ENCODE assay signal across 8 mouse cellular contexts in the genomic region with DNA sequence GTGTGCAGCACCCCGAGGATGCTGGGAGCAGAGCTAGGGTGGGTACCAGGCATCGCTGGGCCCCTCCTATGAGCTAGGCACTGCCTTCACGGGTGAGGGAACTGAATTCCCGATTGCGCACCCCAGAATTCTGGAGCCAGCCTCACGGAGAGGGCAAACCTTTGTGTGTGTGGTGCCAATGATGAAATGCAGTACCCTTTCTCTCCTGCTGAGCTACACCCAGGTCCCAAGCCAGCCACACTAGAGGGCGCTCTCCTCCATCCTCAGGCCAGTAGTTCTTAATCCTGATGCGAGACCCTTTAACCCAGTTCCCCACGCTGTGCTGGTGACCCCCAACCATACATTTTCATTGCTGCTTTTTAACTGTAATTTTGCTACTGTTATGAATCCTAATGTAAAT.
A peak's percentile ranks its signal among the peaks of the same experiment; 100 is the strongest.
DNase-seq lines count a peak whose midpoint lies in the region; ATAC-seq and TF ChIP-seq lines count a peak whose summit lies in the region.

No protein-coding gene starts in this region.

- no peaks in the 10 kb centered on the region for H3K9me3 ChIP-seq in neural tube, embryonic 15.5 days (replicated peaks)
- no peaks in the 10 kb centered on the region for H3K9me3 ChIP-seq in kidney, postnatal 0 days (replicated peaks; ENCODE audit: low read length)

- H3K4me2 ChIP-seq in neural tube, embryonic 15.5 days: no peak overlapping the region
- no peak overlapping the region for H3K4me2 ChIP-seq in kidney, postnatal 0 days (ENCODE audit: low read length)

- H3K36me3 ChIP-seq in neural tube, embryonic 15.5 days: no peaks in the 10 kb centered on the region
- H3K36me3 ChIP-seq in kidney, postnatal 0 days (ENCODE audit: insufficient read depth, low read length): peaks cover 22% of the 10 kb centered on the region; the same call in 1 of the 2 replicates

- 0 out of 2 replicates have a peak, but pooled peaks cover 2% of the 10 kb centered on the region for H3K27me3 ChIP-seq in neural tube, embryonic 15.5 days (replicated peaks)
- H3K27me3 ChIP-seq in kidney, postnatal 0 days (ENCODE audit: insufficient read depth, low read length): no peaks in the 10 kb centered on the region

- H3K4me3 ChIP-seq in neural tube, embryonic 15.5 days (replicated peaks): no peak overlapping the region
- no peak overlapping the region for H3K4me3 ChIP-seq in kidney, postnatal 0 days (replicated peaks; ENCODE audit: low read depth, low read length)

- 23% methylated on average over 9 of the region's 9 CpGs for WGBS in neural tube, embryonic 15.5 days
- 27% methylated on average over 9 of the region's 9 CpGs for WGBS in kidney, postnatal 0 days

- no peak overlapping the region for H3K9ac ChIP-seq in neural tube, embryonic 15.5 days (replicated peaks)
- H3K9ac ChIP-seq in kidney, postnatal 0 days (ENCODE audit: low read depth, low read length): no peak overlapping the region

- H3K27ac ChIP-seq in neural tube, embryonic 15.5 days (replicated peaks): no peak overlapping the region
- H3K27ac ChIP-seq in kidney, postnatal 0 days: no peak overlapping the region

- peak; percentile 77 for DNase-seq in neural tube, embryonic 10.5 days (ENCODE audit: extremely low spot score, low spot score)
- DNase-seq in c-Kit-positive CD71-positive TER-119-positive erythroid progenitor cells, embryonic 14.5 days (ENCODE audit: low spot score): peak; percentile 50
- DNase-seq in gastrocnemius, adult 8-10 months (ENCODE audit: low spot score in 2 of 2): peak; percentile 54 to 60
- peak; percentile 88 for DNase-seq in kidney, postnatal 0 days (ENCODE audit: low spot score)
- peak; percentile 70 to 77 for DNase-seq in lung, adult 18-20 months
- DNase-seq in right cerebral cortex, postnatal 25 days: peak; percentile 49
- peak; percentile 54 to 87 for DNase-seq in urinary bladder, postnatal 4 days (ENCODE audit: low spot score in 2 of 2)

- no peak for ATAC-seq in neural tube, embryonic 15.5 days (ENCODE audit: low FRiP score)
- ATAC-seq in kidney, postnatal 0 days (replicated peaks; ENCODE audit: low FRiP score, low read depth): no peak

- TF ChIP-seq CTCF in kidney, postnatal 0 days (IDR thresholded peaks at IDR 0.05; ENCODE audit: low read depth): peak; percentile 93

- H3K4me1 ChIP-seq in neural tube, embryonic 15.5 days: peaks cover 33% of the 10 kb centered on the region
- peaks cover 46% of the 10 kb centered on the region for H3K4me1 ChIP-seq in kidney, postnatal 0 days (replicated peaks; ENCODE audit: insufficient read depth, low read length)
